Mouse (Mus musculus): ENCODE measurements around the gene Lyl1.

- TF ChIP-seq CTCF (IDR thresholded peaks at IDR 0.05; ENCODE audit: borderline replicate concordance, insufficient read depth, low read length): no peak
- no peak for TF ChIP-seq POLR2A (IDR thresholded peaks at IDR 0.05; ENCODE audit: low read depth, low read length)
Observed at GRCm38 (mm10) chr8:84658951-84659350, 42.3 kb upstream of the Lyl1 start.

Measured in embryonic fibroblast, embryonic 13.5 days (primary cell).